Mouse (Mus musculus) kidney, adult 9 months (tissue): Measurements from ENCODE around the gene Arfip2.

ENCODE experiments used
- DNase-seq: peaks from one replicate; pipeline ENCODE4 v3.0.0; 2022

The Arfip2 gene

GRCm38 (mm10) chr7:105611767-105612166 is 28.4 kb downstream of the Arfip2 start:
- no peak for DNase-seq

- DNase-seq: no peak
Observed at GRCm38 (mm10) chr7:105608467-105608866, 31.7 kb downstream of the Arfip2 start.

- DNase-seq: peak; percentile 94
Observed at GRCm38 (mm10) chr7:105602860-105603623, 37.2 kb downstream of the Arfip2 start.

- no peak for DNase-seq
Observed at GRCm38 (mm10) chr7:105590097-105590496, 50.1 kb downstream of the Arfip2 start.

GRCm38 (mm10) chr7:105588325-105588912 is 51.8 kb downstream of the Arfip2 start:
- no peak for DNase-seq
